16 mouse cellular contexts compared by ENCODE assay signal in the genomic region with DNA sequence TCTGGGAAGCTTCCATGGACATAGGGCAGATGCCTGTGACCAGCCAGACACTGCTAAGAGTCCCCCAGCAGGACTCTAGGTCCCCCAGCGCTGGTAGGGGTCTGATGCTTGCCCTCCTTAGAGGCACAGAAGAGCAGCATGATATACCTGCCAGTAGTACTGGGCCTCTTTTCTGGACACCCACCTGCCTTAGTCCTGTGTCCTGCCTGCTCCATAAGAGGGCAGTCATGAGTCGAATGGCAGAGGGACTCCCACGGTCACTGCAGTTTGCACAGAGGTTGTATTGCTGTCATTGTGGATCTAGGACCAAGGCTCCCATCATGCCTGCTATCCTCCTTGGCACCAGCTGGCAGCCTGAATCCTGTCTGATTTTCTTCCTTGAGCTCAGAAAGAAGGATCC. TPM values are rescaled to one million over a fixed set of nuclear protein-coding genes. Genes with fewer than 3 reads are reported as not detected.
A peak's percentile ranks its signal among the peaks of the same experiment; 100 is the strongest.
DNase-seq lines count a peak whose midpoint lies in the region; ATAC-seq and TF ChIP-seq lines count a peak whose summit lies in the region.
"Had no signal": no experiment of that assay in that cellular context is flagged by ENCODE, and none has a peak within 500 bp of the region (broad histone marks: within the 10 kb centered on the region; RNA-seq: fewer than 3 reads in every experiment).

No protein-coding gene starts in this region.

- H3K27me3 ChIP-seq in lung, embryonic 14.5 days (ENCODE audit: insufficient read depth, low read length), result no peaks in the 10 kb centered on the region
- no peaks in the 10 kb centered on the region for H3K27me3 ChIP-seq in forebrain, embryonic 11.5 days (ENCODE audit: control insufficient read depth, insufficient read depth, low read length)
- H3K27me3 ChIP-seq: embryonic facial prominence, embryonic 13.5 days; forebrain, embryonic 15.5 days; midbrain, embryonic 15.5 days; neural tube, embryonic 15.5 days had no signal

- H3K9me3 ChIP-seq in lung, embryonic 14.5 days (ENCODE audit: low read depth, low read length), result no peaks in the 10 kb centered on the region
- H3K9me3 ChIP-seq in forebrain, embryonic 11.5 days (ENCODE audit: control insufficient read depth, low read length), result no peaks in the 10 kb centered on the region
- H3K9me3 ChIP-seq: embryonic facial prominence, embryonic 13.5 days; forebrain, embryonic 15.5 days; hindbrain, embryonic 10.5 days; midbrain, embryonic 15.5 days; neural tube, embryonic 15.5 days had no signal

- WGBS in lung, embryonic 14.5 days, result 74% methylated on average over 3 of the region's 3 CpGs
- 80% methylated on average over 3 of the region's 3 CpGs for WGBS in forebrain, embryonic 11.5 days

- H3K4me2 ChIP-seq in lung, embryonic 14.5 days, result no peak overlapping the region
- H3K4me2 ChIP-seq in forebrain, embryonic 11.5 days (ENCODE audit: low read depth, low read length, severe bottlenecking), result no peak overlapping the region
- H3K4me2 ChIP-seq: embryonic facial prominence, embryonic 13.5 days; forebrain, embryonic 15.5 days; midbrain, embryonic 15.5 days; neural tube, embryonic 15.5 days had no signal

- no peak overlapping the region for H3K27ac ChIP-seq in gastrocnemius, adult 2 months
- H3K27ac ChIP-seq in lung, embryonic 14.5 days (ENCODE audit: low read depth), result no peak overlapping the region
- H3K27ac ChIP-seq in forebrain, embryonic 11.5 days (ENCODE audit: low read depth, low read length), result no peak overlapping the region
- H3K27ac ChIP-seq: embryonic facial prominence, embryonic 13.5 days; forebrain, embryonic 15.5 days; hindbrain, embryonic 10.5 days; midbrain, embryonic 15.5 days; neural tube, embryonic 15.5 days had no signal

- intact Hi-C loops in gastrocnemius, adult 2 months (cut with DNase I), result no loop called here
- intact Hi-C loops in gastrocnemius, postnatal 14 days (cut with DNase I; ENCODE audit: low total_unique reads), result loop anchor here (5.0 to 10.0 kb wide), 2 partner anchors 36 to 128 kb away; no protein-coding TSS in a partner anchor

- no peak overlapping the region for H3K9ac ChIP-seq in lung, embryonic 14.5 days
- H3K9ac ChIP-seq in forebrain, embryonic 11.5 days (ENCODE audit: low read length), result no peak overlapping the region
- H3K9ac ChIP-seq: embryonic facial prominence, embryonic 13.5 days; forebrain, embryonic 15.5 days; midbrain, embryonic 15.5 days; neural tube, embryonic 15.5 days had no signal

- DNase-seq in gastrocnemius, adult 2 months, result no peak
- no peak for DNase-seq in gastrocnemius, postnatal 14 days
- no peak for DNase-seq in lung, embryonic 14.5 days
- no peak for DNase-seq in lung, postnatal 36 days
- peak; percentile 23 for DNase-seq in ES-CJ7 (ENCODE audit: low read depth, low spot score)
- DNase-seq in forebrain, embryonic 11.5 days (ENCODE audit: low spot score), result no peak
- DNase-seq in gastrocnemius, adult 18-20 months (ENCODE audit: low spot score), result no peak
- DNase-seq: kidney, adult 8-10 months; left cerebral cortex, postnatal 4 days; right cerebral cortex, postnatal 14 days had no signal

- no peak overlapping the region for H3K4me3 ChIP-seq in gastrocnemius, adult 2 months
- no peak overlapping the region for H3K4me3 ChIP-seq in lung, embryonic 14.5 days (ENCODE audit: low read depth, low read length)
- H3K4me3 ChIP-seq in forebrain, embryonic 11.5 days (ENCODE audit: low read depth, low read length), result no peak overlapping the region
- H3K4me3 ChIP-seq: embryonic facial prominence, embryonic 13.5 days; forebrain, embryonic 15.5 days; hindbrain, embryonic 10.5 days; midbrain, embryonic 15.5 days; neural tube, embryonic 15.5 days had no signal

- no peak for ATAC-seq in lung, embryonic 14.5 days (ENCODE audit: insufficient read depth)
- peak; percentile 48; the same call in 1 of the 2 replicates for ATAC-seq in megakaryocyte progenitor cell, adult 5-6 weeks (replicated peaks; ENCODE audit: poor library complexity)
- ATAC-seq in forebrain, embryonic 11.5 days (replicated peaks; ENCODE audit: low FRiP score), result no peak
- ATAC-seq: forebrain, embryonic 15.5 days; midbrain, embryonic 15.5 days had no signal

- peak; percentile 39 for TF ChIP-seq CTCF in gastrocnemius, adult 2 months (IDR thresholded peaks at IDR 0.05)
- peak; percentile 23; the same call in 1 of the 2 replicates for TF ChIP-seq CTCF in lung, embryonic 14.5 days (IDR thresholded peaks at IDR 0.05; ENCODE audit: low read depth)

- peaks cover 56% of the 10 kb centered on the region for H3K36me3 ChIP-seq in lung, embryonic 14.5 days (ENCODE audit: insufficient read depth)
- H3K36me3 ChIP-seq in forebrain, embryonic 11.5 days (ENCODE audit: control insufficient read depth, insufficient read depth, low read length), result peaks cover 2% of the 10 kb centered on the region; the same call in 1 of the 2 replicates
- H3K36me3 ChIP-seq: midbrain, embryonic 15.5 days had no signal

- no peaks in the 10 kb centered on the region for H3K4me1 ChIP-seq in lung, embryonic 14.5 days (ENCODE audit: insufficient read depth)
- no peaks in the 10 kb centered on the region for H3K4me1 ChIP-seq in forebrain, embryonic 11.5 days (replicated peaks; ENCODE audit: control insufficient read depth, insufficient read depth, low read length)
- H3K4me1 ChIP-seq: forebrain, embryonic 15.5 days; midbrain, embryonic 15.5 days had no signal

RNA-seq across cellular contexts. Expression of gene Klhl25, which starts 25.1 kb away (rescaled TPM):
- total RNA-seq in gastrocnemius, adult 2 months (2021), result 1 to 10 TPM; 4.0 to 4.6 TPM
- 1 to 10 TPM; 2.8 to 3.5 TPM for total RNA-seq in gastrocnemius, postnatal 14 days (2021)
- polyA plus RNA-seq in lung, embryonic 14.5 days (2014; fragmentation: Nextera tagmentation; extraction: Ambion mirVana), result 16.5 and 18.6 TPM in 2 replicates
- 4.0 and 5.4 TPM in 2 replicates for total RNA-seq in megakaryocyte progenitor cell, adult 5-6 weeks (2015)
- total RNA-seq in megakaryocyte progenitor cell, adult 5-6 weeks (2017), result 8.7 and 9.0 TPM in 2 replicates
- polyA plus RNA-seq in forebrain, embryonic 11.5 days (2014; fragmentation: Nextera tagmentation; extraction: Ambion mirVana), result 22.5 and 25.8 TPM in 2 replicates
- total RNA-seq in gastrocnemius, adult 18-20 months (2021), result 1 to 10 TPM; 2.6 to 3.2 TPM
